Mouse (Mus musculus) right cerebral cortex, postnatal 14 days (tissue): Measurements from ENCODE around the gene Nags.
"Not testable (repeated sequence)": the region's sequence is repeated elsewhere in the genome, so short reads cannot be mapped to it uniquely, and the experiment has no call there.

Experiments
- DNase-seq: peaks from one replicate; pipeline ENCODE4 v3.0.0; 2022

Nags gene

GRCm38 (mm10) chr11:102158024-102158423 is 12.7 kb downstream of the Nags start:
- DNase-seq: not testable (repeated sequence)

GRCm38 (mm10) chr11:102159781-102160180 is 14.5 kb downstream of the Nags start:
- no peak for DNase-seq

GRCm38 (mm10) chr11:102165971-102166722 is 20.8 kb downstream of the Nags start:
- no peak for DNase-seq

- DNase-seq: no peak
These were observed 22.2 kb downstream of the Nags start for GRCm38 (mm10) chr11:102167539-102167938.

- DNase-seq: no peak
These were observed 23.4 kb downstream of the Nags start for GRCm38 (mm10) chr11:102168689-102169088.

- no peak for DNase-seq
These were observed 34.5 kb downstream of the Nags start for GRCm38 (mm10) chr11:102179836-102180235.

GRCm38 (mm10) chr11:102184253-102184645 is 38.9 kb downstream of the Nags start:
- no peak for DNase-seq

- DNase-seq: peak; percentile 94
These were observed 39.6 kb downstream of the Nags start, which contains the start of gene Lsm12 for GRCm38 (mm10) chr11:102184646-102185495. Gene Lsm12 (minus strand): TSS chr11:102185296.

GRCm38 (mm10) chr11:102185677-102186076 is 40.4 kb downstream of the Nags start:
- no peak for DNase-seq

- DNase-seq: no peak
These were observed 40.9 kb downstream of the Nags start for GRCm38 (mm10) chr11:102186235-102186634.

GRCm38 (mm10) chr11:102188980-102189379 is 43.7 kb downstream of the Nags start:
- DNase-seq: no peak

- DNase-seq: peak; percentile 91
These were observed 44.4 kb downstream of the Nags start, which contains the start of gene G6pc3 for GRCm38 (mm10) chr11:102189461-102190436. Gene G6pc3 (plus strand): TSS chr11:102189620.

- no peak for DNase-seq
These were observed 45.5 kb downstream of the Nags start for GRCm38 (mm10) chr11:102190848-102191247.

GRCm38 (mm10) chr11:102193657-102194440 is 48.5 kb downstream of the Nags start:
- DNase-seq: no peak

- peak; percentile 59 for DNase-seq
These were observed 50.9 kb downstream of the Nags start for GRCm38 (mm10) chr11:102196018-102196797.

- no peak for DNase-seq
These were observed 52.9 kb downstream of the Nags start for GRCm38 (mm10) chr11:102198245-102198644.
